Mouse (Mus musculus) T-helper 2 cell (primary cell): ENCODE measurements around the gene Lrig2.

ENCODE experiments used
- in situ Hi-C: fragments of 300-600 bp; cut with MboI, MseI; formaldehyde crosslinking; loops from one replicate; pipeline ENCODE4 v1.15.1; 2025; ENCODE audit warnings: high pct_unique_total_duplicates

Gene Lrig2

DNA sequence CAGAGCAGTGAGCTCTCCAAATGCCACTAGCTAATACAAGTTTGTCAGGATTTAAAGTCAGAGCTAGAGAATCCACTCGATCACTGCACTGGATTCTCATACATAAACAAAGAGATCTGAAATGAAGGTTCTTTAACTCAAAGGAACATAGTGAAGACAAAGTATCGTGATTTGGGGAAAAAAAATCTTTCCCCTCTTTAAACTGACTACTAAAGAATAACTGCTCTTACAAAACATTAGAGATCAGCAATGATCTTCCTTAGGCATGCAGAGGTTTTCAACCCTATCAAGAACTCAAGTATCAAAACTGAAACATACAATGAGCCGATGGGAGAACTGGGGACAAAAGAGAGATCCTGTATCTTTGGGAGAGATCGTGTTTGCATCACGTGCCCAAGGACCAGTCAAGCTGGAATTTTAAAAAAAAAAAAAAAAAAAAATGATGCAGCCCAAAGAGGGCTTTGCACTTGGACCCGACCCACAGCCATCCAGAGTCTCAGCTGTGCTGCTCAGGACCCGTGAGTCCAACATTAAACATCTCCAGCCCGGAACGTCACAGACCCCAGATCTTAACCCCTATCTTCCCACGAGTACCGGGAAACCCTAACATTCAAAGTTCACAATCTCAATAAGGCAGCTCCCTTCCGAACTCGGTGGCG, 818 bp downstream of the Lrig2 start:
- in situ Hi-C loops: no loop called here

DNA sequence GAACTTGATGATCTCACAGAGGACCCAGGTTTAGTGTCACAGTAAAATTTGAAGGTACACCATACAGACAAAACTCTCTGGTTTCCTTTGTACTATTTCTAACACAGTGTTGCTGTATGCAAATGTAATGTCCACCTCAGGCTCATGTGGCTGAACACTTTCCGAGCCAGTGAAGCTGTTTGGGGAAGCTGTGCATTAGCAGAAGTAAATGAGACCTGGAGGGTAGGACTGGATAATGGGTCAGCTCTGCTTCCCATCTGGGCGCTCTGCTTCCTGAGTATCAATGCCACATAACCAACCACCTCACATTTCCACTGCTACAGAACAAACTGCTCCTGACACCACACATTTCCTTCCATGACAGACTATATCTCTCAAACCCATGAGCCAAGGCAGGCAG, 10.1 kb downstream of the Lrig2 start:
- in situ Hi-C loops: no loop called here

DNA sequence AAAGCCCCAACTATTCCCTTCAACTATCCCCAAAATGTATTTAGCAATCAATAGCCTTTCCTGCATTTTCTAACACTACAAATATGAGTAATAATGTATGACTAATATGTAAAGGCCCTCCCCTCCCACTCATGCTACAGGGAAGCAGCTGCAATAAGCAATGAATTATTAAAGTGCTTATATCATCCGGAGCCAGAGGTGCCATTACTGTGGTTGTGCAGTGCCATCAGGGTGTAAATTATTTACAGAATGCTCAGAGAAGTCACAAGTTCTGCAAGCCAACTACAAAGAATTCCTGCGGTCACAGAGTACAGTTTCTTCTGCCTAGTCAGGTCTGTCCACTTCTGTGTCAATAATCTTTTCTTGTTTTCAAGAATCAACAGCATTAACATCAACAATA, 10.8 kb downstream of the Lrig2 start:
- in situ Hi-C loops: no loop called here

DNA sequence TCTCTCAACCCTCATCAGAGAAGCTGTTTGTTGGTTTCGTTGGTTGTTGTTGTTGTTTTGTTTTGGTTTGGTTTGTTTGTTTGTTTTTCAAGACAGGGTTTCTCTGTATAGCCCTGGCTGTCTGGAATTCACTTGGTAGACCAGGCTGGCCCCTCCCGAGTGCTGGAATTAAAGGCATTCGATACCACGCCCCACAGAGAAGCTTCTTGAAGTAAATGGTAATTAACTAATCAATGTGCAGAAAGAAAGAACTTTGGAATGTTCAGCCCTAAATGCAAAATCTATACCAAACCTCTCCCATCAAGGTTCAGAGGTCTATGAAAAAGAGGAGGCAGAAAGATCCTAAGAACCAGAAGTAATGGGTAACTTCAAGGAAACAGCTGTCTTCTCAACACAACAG, 15.5 kb downstream of the Lrig2 start:
- in situ Hi-C loops: no loop called here

DNA sequence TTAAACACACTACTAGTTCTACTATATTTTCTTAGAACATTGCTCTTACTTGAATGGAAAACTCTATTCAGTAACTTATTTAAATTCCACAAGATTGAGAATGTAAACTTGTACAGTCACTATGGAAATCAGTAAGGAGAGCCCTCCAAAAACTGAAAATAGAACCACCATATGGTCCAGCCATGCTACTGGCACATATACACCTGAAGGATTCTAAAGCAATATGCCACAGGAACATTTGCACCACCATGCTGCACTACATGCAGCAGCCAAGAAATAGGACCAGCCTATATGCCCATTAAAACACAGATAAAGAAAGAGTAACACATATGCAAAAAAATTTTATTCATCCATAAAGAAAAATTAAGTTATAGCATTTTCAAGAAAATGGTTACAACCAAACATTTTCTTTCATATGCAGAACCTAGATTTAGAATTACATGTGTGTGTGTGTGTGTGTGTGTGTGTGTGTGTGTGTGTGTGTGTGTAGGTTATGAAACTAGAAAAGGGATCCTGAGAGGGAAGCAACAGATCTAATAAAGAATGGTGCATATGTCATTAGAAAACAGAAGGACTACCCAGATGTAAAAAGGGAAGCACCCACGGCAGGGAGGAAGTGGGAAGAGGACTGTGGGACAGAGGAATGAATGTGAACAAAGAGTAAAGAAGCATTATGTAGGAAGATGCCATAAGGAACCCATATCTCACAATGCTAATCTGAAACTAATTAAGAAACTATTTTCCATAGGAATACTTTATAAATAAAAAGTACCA, 30.6 kb downstream of the Lrig2 start:
- in situ Hi-C loops: no loop called here

DNA sequence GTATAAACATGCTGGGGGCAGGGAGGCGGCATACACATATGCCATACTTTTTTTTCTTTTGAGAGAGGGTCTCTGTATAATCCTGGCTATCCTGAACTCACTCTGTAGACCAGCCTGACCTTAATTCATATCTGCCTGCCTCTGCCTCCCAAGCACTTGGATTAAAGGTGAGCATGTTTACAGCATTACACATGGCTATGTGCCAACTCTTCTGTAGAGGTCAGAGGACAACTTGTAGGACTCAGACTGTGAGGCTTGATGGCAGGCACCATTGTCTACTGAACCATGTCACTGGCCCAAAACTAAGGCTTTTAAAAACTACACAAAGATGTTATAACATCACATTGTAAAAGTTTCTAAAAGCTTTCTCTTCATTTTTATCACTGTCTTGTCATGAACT, 33.7 kb downstream of the Lrig2 start:
- in situ Hi-C loops: no loop called here

DNA sequence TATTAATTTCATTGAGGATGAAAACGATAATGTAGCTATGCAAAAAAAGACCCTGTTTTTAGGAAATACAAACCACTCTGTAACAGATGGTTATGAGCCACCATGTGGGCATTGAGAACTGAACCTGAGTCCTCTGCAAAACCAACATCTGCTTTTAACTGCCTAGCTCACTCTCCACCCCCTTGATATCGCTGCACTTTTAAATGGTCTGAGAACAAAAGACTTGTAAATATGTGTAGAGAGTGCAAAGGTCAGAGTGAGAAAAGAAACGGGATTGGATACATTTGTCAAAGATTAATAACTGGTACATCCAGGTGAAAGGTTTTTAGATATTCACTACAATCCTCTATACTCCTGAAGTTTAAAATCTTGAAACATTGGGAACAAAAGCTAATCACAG, 42.3 kb downstream of the Lrig2 start:
- in situ Hi-C loops: no loop called here

DNA sequence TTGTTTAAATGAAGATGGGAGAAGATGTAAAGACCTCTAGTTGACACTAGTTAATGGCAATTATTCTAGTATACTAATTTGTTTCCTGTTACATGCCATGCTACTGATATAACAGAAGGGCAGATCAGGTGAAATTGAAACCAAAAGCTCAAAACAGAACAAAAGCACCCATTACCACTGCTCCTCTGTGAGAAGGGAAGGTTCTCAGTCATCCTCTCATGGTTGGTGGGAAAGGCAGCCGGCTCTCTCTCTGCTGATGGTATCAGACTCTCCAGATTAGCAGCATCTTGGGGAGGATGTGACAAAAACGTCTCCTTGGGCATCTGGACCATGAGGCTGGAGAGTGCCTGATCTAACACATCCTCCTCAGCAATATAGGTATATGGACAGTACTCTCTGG, 50.5 kb downstream of the Lrig2 start:
- in situ Hi-C loops: loop anchor here (5.0 kb wide), 1 partner anchor 39 kb away; no protein-coding TSS in a partner anchor

DNA sequence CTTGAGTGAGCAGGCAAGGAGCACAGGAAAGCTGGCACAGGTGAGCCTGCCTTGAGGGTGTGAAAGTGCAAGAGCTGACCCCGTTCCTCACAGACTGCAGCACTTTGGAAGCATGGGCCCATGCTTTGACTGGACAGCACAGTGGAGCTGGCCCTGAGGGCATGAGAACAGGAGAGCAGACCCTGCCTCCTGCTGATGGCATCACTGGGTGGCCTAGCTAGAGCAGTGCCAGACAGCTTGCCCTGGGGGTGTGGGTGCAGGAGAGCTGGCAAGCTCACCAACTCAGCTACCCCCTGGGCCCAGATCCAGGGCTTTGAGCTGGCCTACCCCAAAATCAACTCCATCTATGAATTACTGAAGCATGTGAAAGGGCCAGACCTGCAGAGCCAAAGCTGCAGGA, 53.1 kb downstream of the Lrig2 start:
- in situ Hi-C loops: no loop called here

DNA sequence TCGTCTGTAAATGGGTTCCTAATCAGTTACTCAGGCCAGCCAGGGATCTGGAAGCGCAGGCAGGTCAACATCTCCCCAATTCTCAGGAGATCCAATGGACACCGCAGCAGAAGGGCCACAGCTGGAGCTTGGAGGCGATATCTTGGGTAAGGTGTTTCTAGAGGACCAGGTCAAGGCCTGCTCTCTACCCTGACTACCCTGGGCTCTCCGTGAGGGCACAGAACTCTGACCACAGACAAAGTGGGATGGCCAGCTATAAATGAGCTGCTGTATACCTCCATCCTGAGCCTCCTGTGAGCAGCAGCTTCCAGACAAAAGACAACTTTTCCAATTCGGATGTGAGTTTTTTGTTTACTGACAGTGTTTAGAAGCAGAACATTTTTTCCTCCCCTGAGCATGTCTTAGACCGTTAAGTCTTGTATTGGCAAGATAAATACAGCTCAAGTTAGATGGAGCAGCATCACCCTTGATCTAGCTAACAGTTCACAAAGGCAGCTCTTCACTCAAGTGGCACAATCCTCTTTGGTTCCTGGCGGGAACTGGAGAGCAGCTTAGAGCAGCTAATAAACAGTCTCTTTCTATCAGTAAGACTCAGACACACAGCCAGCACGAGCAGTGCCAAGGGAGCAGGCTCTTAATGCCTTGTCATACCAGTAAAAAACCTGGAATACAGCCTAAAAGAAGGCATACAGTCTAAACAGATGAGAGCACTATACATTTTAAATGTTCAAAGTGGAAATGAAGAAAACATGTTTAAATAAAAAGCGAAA, 56.0 kb downstream of the Lrig2 start:
- in situ Hi-C loops: no loop called here

DNA sequence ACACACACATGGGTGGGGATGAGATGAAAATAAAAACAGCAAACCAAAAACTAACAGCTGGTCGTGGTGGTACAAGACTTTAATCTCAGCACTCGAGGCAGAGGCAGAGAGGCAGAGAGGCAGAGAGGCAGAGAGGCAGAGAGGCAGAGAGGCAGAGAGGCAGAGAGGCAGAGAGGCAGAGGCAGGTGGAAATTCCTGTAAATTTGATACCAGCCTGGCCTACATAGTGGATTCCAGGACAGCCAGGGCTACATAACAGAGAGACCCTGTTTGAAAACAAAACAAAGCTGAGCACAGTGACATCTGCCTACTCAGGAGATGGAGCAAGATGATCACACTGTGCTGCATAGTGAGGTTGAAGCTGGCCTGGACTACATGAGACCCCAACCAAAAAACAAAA, 64.5 kb downstream of the Lrig2 start:
- in situ Hi-C loops: loop anchor here (10.0 kb wide), 1 partner anchor 342 kb away; no protein-coding TSS in a partner anchor

DNA sequence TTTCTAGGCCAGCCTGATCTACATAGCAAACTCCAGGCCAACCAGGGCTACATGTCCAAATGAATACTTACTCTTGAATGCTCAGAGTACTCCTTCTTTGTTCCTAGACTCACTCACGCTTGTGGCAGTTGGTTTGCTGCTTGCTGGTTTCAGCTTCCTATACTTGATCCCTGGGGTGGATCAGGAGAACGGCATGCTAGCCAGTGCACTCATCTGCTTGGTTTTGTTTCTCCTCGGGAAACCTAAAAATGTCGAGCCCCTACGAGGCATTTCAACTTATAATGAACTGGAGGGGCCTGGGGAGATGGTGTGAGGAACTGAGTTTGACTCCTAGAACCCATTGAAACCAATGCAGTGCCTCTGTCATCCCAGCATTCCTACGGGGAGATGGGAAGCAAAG, 65.0 kb downstream of the Lrig2 start:
- in situ Hi-C loops: loop anchor here (10.0 kb wide), 1 partner anchor 342 kb away; no protein-coding TSS in a partner anchor

DNA sequence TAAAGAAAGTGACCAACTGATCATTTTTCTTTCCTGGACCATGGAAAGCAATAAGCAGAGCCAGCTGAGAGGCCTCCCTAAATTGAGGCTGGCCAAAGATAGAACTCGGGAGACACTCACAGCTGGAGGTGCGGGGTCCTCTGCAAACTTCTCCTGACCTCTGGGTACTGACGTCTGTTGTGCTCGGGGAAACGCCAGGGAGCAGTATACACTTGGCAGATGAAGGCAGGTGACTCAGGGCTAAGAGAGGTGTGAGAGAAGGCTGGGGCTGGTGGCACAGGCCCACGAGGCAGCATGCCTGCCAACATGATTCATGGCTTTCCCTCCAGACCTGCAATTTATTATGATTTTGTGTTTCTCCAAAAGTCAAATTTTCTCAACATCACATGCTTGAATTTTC, 66.1 kb downstream of the Lrig2 start:
- in situ Hi-C loops: loop anchor here (10.0 kb wide), 1 partner anchor 341 kb away; no protein-coding TSS in a partner anchor

DNA sequence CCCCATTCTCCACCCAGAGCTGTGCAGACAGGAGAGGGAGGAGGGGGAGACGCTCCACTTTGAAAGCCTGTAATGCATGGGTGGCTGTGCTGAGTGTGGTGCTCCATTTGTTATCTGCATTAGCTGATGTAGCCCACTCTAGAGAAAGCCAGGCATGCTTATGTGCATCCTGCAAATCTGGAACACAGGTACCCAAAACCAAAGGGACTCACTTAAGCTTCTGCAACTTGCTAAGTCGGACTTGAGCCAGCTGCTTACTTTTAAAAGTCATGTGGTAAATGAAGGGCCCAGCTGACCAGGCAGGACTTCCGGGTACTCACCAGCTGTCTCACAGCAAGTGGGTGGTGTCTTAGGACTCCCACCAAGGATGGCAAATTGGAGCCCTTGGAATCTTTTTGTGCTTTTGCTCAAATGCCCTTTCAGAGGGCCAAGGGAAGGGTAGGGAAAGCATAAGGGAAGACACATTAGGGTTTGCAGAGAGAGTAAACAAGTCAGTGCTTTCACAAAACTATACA, 66.7 kb downstream of the Lrig2 start:
- in situ Hi-C loops: loop anchor here (5.0 to 10.0 kb wide), 2 partner anchors 340 to 428 kb away; no protein-coding TSS in a partner anchor

DNA sequence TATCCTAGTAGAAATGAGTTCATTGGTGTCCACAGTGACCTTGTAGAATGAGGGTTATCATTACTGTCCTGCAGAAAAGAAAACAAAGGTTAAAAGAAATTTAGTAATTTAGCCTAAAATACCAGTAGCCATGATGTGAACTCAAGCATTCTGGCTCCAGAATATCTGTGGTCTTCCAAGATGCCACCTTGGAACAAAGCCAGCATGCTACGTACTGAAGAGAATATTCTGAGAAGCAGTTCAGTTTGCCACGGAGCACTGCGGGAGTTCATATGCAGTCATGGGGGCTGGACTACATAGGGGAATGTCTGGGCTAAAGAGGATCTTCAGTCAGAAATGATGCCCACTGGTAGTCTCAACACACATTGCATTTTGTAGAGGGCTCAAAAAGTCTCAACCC, 67.6 kb downstream of the Lrig2 start:
- in situ Hi-C loops: loop anchor here (5.0 to 10.0 kb wide), 2 partner anchors 339 to 427 kb away; no protein-coding TSS in a partner anchor

DNA sequence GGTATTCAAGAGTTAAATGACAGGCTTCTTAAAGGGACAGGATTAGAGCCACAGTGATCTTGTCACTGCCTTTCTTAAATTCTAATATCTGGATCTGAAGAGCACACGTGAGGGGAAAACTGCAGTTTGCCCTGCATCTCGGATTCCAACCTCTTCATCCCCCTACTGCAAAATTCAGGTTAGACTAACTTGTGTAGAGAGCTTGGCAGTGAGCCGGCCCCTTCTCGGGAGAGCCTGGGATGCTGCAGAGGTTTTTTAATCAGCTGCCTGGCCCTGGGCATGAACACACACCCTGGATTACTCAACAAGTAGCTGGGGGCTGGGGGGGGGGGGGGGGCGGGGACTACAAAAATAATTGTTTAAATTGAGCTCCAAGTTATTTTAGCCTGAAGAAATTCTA, 69.4 kb downstream of the Lrig2 start:
- in situ Hi-C loops: loop anchor here (5.0 to 10.0 kb wide), 2 partner anchors 338 to 425 kb away; no protein-coding TSS in a partner anchor

DNA sequence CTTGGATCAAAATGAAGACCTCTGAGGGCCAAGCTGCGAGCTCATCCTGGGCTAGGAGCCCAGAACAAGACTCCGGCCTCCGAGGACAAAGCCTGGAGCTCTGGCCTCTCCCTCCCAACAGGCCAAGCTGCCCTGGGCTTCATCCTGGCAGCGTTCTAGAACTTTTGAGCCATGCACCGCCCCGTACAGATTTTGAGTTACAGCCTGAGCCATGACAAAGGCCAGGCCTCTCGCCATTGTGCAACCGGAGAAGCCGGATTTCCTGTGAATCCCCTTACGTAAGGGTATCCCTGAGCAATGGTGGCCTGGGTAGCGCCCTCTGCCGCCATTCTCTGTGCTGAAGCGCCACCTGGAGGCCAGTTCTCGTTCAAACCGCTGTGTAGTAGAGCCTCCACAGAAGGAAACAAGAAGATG, 69.8 kb downstream of the Lrig2 start:
- in situ Hi-C loops: loop anchor here (5.0 to 10.0 kb wide), 2 partner anchors 337 to 425 kb away; no protein-coding TSS in a partner anchor

DNA sequence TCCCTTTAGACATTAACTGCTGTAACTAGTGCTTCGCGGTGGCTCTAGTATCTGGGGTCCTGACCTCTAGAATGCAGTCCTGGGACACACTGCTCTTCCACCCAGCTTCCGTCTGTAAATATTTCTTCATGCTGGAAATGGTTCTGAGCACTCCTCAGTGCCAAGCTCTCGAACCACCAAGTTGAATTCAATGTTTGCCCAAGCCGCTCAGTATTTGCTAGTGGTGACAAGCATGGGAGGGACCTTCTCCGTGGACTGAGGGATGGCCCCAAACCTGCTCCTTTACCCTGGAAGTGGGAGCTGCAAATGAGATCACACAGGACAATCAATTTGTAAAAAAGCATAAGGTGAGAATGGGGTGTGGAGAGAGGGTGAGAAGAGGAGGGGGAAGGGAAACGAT, 70.3 kb downstream of the Lrig2 start:
- in situ Hi-C loops: loop anchor here (5.0 to 10.0 kb wide), 2 partner anchors 337 to 424 kb away; no protein-coding TSS in a partner anchor

DNA sequence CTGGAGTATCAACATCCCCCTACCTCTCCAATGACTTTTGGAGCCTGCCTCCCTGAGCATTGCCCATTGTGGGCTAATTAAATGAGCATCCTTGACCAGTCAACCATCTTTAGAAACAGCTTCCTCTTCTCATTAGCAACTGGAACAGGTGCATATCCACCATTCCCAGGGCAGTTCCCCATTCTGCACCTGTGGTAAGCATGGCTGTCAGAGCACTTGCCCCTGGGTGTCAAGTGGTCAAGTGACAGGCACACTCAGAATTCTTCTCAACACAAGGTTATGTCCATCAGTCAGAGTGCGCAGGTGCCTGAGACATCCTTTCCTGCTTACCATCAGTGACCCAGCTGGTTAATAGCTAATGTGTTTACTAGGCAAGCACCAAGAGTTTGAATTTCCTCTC, 72.9 kb downstream of the Lrig2 start:
- in situ Hi-C loops: no loop called here

DNA sequence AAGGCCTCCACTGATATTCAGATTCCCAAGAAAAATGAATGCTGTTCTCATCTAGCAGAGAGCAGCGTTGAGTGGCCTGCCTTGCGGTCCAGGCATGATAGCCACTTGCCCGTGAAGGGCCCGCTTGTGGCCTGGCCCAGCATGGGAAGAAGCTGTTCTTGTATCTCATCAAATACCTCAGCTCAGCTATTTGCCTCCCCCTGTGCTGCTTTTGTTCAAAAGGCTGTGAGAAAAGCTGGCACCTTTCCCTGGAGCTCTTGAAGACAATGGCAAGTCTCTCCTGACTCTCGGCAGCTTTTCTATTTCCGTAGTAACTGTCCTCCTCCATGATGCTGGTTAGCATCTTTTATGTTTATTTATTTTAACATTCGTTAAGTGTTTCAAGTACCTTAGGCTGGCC, 74.1 kb downstream of the Lrig2 start:
- in situ Hi-C loops: no loop called here

DNA sequence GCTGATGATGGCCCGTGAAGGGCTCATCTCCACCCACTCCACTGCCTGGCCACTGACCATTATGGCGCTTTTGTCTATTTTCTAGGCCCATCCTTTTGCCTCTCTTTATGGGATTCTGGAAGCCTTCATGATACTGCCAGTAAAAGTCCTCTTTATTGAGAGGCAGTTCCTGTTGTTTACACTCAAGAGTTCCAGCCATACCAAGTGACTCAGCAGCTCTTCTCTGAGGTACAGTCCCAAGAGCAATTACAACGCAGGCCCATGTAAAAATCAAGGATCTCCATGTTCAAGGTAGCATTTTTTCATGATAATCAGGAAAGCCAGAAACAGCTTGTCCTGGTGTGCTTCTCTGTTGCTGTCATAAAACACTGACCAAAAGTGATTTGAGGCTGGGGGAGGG, 75.8 kb downstream of the Lrig2 start:
- in situ Hi-C loops: no loop called here

DNA sequence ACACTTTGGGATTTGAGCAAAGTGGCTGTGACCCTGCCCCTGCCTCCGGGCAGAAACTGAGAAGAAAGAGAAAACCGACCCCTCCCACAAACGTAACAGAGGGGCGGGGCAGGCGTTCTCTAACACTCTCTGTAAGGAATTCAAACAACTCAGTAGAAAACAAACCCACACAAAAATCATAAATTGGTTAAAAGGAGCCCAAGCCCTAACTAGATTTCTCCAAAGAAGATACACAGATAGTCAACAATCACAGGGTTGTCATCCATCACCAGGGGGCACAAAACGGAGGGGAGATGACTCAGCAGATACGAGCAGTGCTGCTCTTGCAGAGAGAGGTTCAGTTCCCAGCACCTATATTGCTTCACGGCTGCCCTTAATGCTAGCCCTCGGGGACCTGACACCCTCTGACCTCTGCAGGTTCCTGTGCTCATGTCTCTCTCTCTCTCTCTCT, 77.4 kb downstream of the Lrig2 start:
- in situ Hi-C loops: loop anchor here (5.0 kb wide), 1 partner anchor 52 kb away; no protein-coding TSS in a partner anchor
